Mouse (Mus musculus) thymus, postnatal 36 days (tissue): ENCODE measurements around the gene Ptpre.

Experiments
- DNase-seq, 2 experiments: peaks; one replicate each; pipeline ENCODE4 v3.0.0; 2022; ENCODE audit warnings: mixed read lengths in 2 of 2

The Ptpre gene

DNA sequence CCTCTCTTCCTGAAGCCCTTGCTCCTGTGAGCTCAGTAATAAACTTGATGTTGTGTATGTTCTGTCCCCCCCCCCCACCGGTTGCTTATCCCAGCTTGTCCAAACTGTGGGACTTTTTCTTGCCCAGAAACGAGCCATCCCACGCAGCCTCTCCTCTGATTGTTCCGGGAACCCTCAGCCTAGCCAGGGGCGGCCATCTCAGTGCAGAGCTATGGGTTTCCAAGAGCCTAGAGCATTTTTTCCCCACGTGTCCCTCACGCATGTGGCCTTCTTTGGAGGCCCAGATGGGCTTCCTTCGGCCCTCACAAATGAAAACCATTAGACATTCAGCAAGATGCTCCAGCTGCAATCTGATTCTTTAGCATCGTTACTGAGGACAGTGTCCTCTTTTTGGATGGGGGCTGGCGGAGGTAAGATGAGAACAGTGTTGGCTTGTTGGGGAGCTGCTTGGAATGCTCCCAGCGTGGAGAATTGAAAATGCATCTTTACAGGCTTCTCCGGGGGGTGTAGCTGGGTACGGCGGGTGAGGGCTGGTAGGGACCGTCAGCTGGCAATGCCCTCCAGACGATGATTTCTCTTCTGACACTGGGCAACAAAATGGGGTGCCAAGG, 41.5 kb downstream of the Ptpre start:
- DNase-seq, result no peak

DNA sequence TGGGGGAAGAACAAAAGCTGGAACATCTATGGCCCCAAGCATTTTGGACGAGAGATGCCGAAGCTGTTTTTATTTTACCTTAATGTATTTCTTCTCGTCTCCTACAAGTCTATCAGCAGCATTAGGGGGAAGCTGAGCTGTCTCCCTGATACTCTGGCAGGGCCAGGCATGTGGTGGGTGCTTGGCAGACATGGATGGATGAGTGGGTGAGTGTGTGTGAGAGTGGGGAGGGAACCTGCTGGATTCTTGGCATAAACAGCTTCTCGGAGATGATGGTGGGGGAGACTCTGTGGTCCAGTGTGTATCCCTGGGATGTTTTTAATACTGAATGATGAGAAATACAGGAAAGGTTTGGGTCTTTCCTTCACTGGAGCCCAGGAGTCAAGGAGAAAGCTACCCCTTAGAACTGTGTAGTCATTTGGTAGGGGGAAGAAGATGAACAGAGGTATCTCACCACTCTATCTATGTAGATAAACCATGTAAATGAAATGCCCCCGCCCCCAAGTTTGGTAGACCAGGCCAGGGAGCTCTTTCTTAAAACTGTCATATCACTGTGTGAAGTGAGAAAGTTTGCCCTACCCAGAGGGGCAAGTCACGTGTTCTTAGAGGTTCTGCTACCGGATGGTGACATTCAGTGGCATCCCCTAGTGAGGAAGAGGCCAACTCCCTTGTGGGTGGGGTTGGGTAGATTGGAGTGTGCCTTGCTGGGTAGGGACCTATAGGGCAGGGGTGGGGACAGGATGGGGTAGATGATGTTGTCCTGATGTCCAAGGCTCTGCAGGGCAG, 43.2 kb downstream of the Ptpre start:
- DNase-seq, result peak in 1 of 2 experiments; percentile 33

GRCm38 (mm10) chr7:135581128-135581527, 43.8 kb downstream of the Ptpre start:
- DNase-seq, result peak in 1 of 2 experiments; percentile 12

GRCm38 (mm10) chr7:135585125-135585687, 47.9 kb downstream of the Ptpre start:
- DNase-seq, result no peak

DNA sequence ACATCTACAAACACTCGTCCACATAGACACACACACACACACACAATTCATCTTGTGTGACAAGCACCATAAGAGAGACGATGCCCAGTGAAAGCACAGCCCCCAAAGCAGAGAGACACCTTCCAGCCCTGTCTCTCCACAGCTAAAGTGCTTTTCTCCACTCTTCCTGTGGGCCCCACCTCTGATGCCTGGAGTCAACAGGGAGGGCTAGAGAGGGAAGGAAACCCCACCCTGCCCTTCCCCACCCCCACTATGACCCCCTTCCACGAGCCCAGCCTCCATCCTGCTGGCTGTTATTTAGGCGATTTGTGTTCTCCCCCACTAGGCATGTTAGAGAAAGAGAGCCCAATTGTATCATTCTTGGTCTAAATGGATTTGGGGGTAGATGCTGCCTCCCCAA, 49.1 kb downstream of the Ptpre start:
- no peak for DNase-seq

DNA sequence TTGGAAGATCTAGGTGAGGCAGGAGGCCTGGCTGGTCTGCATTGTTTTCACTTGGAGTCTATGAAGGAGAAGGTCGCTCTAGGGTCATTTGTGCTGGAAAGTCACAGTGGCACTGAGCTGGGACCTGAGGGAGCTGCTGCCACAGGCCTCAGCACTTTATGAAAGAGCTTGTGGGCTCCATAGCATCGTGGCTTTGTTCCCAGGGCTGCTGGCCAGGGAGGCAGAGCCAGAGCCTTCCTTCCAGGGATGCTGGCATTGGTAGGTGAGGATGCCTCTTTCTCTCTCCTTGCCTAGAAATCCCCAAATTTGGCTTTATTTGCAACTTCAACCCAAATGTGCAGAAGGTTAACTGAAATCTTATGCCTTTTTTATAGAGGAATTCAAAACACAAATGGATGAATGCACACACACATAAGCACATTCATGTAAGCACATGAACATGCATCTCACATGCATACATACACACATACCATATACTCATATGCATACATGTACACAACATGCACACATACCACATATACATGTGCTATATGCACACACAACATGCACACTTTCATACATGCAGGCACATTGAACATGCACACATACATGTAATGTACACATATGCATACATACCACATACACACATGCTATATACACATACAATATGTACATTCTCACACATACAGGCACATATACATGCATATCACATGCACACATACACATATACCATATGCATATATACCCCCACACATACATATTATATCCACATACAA, 50.7 kb downstream of the Ptpre start:
- DNase-seq, result no peak

DNA sequence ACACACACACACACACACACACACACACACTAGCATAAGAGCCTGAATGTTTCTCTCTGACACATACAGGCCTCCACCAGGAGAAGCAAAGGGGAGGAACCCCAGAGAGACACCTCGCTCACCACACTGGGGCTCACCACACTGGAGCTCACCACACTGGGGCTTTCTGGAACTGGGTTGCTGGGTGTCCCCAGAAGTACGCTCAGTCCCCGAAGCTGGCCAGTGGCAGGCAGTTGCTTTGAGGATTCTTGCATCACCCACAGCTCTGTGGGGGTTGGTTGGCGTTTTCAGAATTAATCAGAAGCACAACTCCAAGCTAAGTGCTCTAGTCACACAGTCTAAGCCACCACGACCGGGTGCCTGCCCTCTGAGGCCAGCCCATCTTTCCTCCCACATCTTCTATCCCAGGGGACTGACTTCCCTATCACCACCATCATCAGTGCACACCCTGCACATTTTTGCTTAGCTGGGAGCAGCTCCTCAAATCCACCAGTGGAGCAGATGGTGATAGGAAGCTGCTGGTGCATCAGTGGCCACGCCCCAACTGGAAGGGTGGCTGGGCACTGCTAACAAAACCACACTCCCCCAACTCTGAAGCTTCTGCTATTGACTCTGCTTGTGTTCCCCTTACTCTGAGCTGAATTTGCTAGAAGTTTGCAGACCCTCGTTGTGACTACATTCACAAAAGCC, 51.5 kb downstream of the Ptpre start:
- DNase-seq, result no peak

- no peak for DNase-seq
Observed at GRCm38 (mm10) chr7:135591461-135591860, 54.2 kb downstream of the Ptpre start.

- peak in 1 of 2 experiments; percentile 24 for DNase-seq
Observed at GRCm38 (mm10) chr7:135593286-135593685, 56.0 kb downstream of the Ptpre start.

GRCm38 (mm10) chr7:135593825-135594224, 56.5 kb downstream of the Ptpre start:
- no peak for DNase-seq

DNA sequence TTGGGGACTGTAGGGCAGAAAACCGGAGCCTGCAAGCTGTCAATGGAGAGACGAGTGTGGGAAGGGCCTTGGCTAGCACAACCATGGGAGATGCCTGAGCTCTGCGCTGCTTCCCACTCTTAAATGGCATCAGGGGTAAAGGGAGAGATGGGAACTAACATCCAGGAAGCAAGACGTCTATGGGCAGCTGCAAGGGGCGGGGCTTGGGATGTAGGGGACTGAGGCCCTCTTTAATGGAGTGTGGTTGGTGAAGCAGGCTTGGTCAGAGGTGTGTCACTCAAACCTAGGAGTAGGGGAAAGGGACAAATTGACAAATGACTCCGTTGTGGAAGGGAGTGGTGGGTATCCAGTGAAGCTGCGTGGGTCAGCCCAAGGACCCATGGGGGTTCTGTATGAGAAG, 57.4 kb downstream of the Ptpre start:
- DNase-seq, result no peak

GRCm38 (mm10) chr7:135595640-135596174, 58.4 kb downstream of the Ptpre start:
- no peak for DNase-seq

DNA sequence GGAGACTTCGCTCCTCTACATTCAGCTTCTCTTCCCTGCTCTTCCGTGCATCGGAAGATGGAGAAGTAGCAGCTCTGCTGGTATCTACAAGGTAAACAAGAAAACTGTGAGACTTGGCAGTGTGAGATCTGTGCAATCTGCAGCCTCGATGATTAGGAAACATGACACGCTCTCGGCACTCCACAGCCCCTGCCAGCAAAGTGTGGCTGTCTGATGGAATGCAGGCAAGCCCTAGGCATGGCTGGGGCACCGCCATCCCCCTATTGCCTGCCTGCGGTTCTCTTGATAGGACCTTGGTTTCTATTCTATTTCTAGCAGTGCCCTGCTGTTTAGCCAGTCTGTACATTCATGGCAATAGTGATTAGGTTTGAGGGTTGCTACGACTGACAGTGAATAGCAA, 59.7 kb downstream of the Ptpre start:
- DNase-seq, result no peak

DNA sequence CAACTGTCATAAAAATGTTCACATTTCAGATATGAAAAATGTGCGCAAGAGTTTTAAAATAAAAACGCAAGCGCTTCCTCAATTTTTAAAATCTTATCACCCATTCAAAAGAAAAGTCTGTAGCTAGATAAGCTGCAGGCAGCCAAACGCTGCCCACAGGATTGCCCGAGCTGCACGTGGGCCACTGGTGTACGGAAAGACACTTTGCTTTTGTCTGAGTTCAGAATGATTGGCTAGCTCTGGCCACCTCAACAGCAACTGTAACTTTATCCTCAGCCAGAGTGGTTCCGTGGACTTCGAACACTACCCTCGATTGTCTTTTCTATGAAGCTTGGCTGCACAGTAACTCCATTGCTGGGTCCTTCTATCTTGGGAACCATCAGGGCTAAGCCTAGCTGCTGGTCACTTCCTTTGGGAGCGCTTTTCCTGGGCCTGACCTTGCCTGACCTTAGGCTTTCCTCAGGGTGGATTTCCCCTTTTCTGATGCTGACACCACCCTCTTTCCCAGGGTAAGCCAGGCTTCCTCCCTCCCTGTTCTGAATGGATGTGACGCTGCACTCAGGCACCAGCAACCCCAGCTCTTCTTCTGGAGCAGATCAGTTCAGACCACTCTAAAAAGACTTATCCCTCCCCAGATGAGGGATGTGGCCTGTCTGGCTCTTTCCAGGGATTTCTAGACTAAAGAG, 60.5 kb downstream of the Ptpre start:
- DNase-seq, result no peak

DNA sequence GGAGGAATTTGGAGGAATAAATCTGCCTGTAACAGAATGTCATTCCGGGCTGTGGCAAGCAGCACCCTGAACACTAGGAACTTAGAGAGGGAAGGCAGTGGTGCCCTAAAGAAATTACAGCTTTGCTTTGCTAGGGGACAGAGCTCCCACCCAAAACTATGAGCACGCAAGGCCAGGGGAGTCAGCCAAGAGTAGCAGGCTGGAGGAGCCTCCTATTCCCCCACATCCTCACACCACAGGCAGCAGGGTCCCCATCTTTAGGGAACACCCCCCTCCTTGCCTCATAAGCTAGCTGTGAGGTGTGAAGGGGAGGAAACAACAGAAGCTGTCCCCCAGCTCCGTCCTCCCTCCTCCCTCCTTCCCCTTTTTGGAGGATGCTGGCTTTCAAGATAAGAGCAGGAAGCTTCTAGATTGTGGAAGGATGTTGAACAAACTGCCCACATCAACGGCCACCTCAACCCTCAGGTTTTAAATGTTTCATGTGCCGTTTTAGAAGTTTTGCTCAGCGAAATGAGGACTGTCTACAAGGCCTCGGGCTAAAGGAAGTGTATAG, 61.1 kb downstream of the Ptpre start:
- peak in 1 of 2 experiments; percentile 11 for DNase-seq

DNA sequence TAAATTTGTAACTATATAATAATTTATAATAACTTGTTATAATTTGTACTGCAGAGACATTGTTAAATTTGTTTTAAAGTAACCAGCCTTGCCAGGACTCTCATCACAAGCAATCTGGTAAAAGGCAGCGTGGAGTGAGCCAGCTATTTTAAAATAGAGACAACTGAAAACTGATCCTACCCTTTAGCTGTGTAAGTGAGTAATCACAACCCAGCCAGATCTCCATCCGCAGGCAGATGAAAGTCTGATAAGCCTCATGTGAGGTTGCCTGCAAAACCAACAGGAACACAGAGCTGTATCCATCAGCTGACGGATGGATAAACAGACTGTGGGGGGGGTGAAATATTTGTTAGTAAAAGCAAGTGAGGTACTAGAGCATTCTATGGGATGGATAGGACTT, 62.8 kb downstream of the Ptpre start:
- DNase-seq, result no peak

DNA sequence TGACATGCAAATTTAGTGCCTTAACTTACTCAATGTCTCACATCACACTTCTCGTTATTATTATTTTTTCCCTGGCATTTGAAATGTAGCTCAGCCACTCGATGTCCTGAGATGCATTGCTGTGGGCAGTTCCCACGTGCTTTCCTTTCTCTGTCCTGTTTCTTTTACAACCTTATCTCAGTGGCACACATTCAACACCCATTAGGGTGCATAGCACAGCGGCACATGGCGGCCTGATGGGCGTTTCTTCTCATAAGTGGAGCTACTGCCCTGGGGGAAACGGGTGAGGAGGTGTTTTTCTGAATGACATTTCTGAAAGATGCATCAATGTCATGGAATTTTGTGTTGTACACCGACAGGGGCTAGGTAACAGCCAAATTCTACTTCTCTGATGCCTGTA, 64.3 kb downstream of the Ptpre start:
- DNase-seq, result no peak

- no peak for DNase-seq
Observed at GRCm38 (mm10) chr7:135602265-135602664, 65.0 kb downstream of the Ptpre start.

GRCm38 (mm10) chr7:135602881-135603523, 65.7 kb downstream of the Ptpre start:
- DNase-seq, result no peak

- DNase-seq, result no peak
Observed at GRCm38 (mm10) chr7:135605002-135605803, 67.9 kb downstream of the Ptpre start.
